Mouse (Mus musculus) colon, adult 2 months (tissue): ENCODE results near the gene Gdf3. TPM values are rescaled to one million over a fixed set of nuclear protein-coding genes. Genes with fewer than 3 reads are reported as not detected.

ENCODE experiments used
- polyA plus RNA-seq: library from polyadenylated mRNA; depleted of rRNA; stranded (reverse); fragments of >200 nt; gene quantifications from 2 replicates; pipeline ENCODE4 v1.2.3, GENCODE M21; 2012; rRNA removed

Gdf3 gene
- 0.08 and 0.09 TPM in 2 replicates for polyA plus RNA-seq

DNA sequence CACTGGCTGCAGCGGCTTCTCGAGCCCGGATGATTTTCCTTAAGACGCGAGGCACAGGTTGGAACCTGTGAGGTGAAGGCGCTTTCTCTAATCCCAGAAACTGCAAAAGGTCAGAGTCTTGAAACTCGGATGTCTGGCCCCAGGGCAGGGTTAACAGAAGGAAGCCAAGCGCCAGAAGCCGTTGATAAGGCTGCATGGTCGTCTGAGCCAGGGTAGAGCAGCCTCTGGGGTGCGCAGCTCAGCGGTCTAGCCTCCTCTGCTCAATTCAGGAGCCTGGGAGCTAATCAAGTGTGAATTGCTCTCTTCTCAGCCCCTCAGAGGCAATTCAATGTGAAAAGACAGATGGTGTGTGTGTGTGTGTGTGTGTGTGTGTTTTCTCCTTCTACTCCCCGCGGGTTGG is at the start of gene Gdf3:
Gene Gdf3 (minus strand): TSS at position 317 of the 400 bp plus-strand sequence.

DNA sequence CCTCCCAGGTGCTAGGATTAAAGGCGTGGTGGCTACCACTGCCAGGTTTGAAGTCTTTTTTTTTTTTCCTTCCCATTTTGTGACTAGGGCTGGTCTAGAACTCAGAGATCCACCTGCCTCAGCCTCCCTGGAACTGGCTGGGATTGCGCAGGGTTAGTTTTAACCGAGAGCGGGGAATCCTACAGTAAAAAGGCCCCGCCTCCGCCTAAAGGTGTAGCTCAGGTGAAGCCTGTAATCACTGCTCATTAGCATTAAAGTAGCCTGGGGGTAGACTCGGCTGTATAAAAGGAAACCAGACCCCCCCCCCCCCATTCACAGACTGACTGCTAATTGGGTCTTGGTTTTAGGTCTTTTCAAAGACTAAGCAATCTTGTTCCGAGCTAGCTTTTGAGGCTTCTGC is 16.2 kb upstream of the Gdf3 start, which contains the start of gene Dppa3:
Gene Dppa3 (plus strand): TSS at position 301 of the 400 bp plus-strand sequence.

DNA sequence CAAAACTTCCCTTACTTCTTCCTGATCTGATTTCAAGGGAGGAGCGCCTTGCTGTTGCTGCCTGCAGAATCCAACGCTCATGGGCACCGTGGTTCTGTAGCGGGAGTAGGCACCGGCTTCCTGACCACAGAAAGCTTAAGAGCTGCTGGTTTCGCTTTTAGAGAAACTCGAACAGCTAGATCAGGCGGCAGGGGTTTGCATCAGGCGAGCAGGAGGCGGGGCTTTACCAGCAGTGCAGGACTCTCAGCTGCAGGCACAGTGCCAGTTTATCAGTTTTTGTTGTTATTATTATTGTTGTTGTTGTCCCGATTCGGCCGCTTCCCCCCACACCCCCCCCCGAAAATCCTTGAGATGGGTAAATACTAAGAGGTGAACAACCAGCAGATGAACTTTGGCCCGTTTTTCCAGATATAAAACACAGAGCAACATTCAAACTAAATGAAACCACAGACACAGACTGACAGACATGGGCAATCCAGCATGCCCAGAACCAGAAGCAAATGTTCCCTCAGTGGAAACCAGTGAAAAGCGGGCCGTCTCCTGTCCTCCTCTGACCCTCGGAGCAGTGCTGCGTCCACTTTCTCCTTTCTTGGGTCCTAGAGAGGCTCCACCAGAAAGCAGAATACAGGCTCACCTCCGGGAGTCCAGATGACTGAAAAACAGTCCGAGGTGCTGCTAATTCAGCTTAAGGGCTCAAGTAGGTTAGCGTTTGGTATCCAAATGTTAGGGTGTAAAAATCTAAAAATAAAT is 7.5 kb downstream of the Gdf3 start, which contains the start of gene Apobec1:
Gene Apobec1 (minus strand): TSS at position 203 of the 750 bp plus-strand sequence.

Other genes starting within 250 kb of the Gdf3 start
- gene Rimklb, start 111.3 kb downstream of the Gdf3 start, polyA plus RNA-seq = 0.06 TPM in 1 of 2 replicates, not detected in the other
- 76.6 and 77.6 TPM in 2 replicates for gene Mfap5, start 104.2 kb downstream of the Gdf3 start, polyA plus RNA-seq
- gene Aicda, start 56.3 kb downstream of the Gdf3 start, polyA plus RNA-seq = 0.16 TPM in 1 of 2 replicates, not detected in the other
- 11.5 and 14.2 TPM in 2 replicates for gene Apobec1, start 7.6 kb downstream of the Gdf3 start, polyA plus RNA-seq
- gene Dppa3, start 16.3 kb upstream of the Gdf3 start, polyA plus RNA-seq = not detected in 2 replicates
- not detected in 2 replicates for gene Nanog, start 97.4 kb upstream of the Gdf3 start, polyA plus RNA-seq
- 1.5 and 1.8 TPM in 2 replicates for gene Slc2a3, start 191.6 kb upstream of the Gdf3 start, polyA plus RNA-seq
- 13.1 TPM in 2 replicates for gene Foxj2, start 209.8 kb upstream of the Gdf3 start, polyA plus RNA-seq
- 1.7 and 1.9 TPM in 2 replicates for gene C3ar1, start 246.1 kb upstream of the Gdf3 start, polyA plus RNA-seq